Mouse (Mus musculus) neutrophil, adult 5-6 weeks (primary cell): Measurements from ENCODE around the gene Tfcp2. TPM values are rescaled to one million over a fixed set of nuclear protein-coding genes. Genes with fewer than 3 reads are reported as not detected.
"Not testable (repeated sequence)": the region's sequence is repeated elsewhere in the genome, so short reads cannot be mapped to it uniquely, and the experiment has no call there.

ENCODE experiments used
- ATAC-seq: fragments of 151-379, 151-347 bp; 2 replicates; pipeline ENCODE4 v1.8.0; 2017; ENCODE audit warnings: mild to moderate bottlenecking, moderate TSS enrichment; ENCODE audit not compliant: insufficient number of reproducible peaks, poor library complexity, low FRiP score, severe bottlenecking; ENCODE audit errors: extremely low read depth
- total RNA-seq: library from RNA; stranded (forward); fragments of 200-1000 nt; gene quantifications from 2 replicates; pipeline ENCODE4 v1.2.3, GENCODE M21; 2017

The Tfcp2 gene
- total RNA-seq, 1 experiment from 2014 or later, result 6.5 TPM

DNA sequence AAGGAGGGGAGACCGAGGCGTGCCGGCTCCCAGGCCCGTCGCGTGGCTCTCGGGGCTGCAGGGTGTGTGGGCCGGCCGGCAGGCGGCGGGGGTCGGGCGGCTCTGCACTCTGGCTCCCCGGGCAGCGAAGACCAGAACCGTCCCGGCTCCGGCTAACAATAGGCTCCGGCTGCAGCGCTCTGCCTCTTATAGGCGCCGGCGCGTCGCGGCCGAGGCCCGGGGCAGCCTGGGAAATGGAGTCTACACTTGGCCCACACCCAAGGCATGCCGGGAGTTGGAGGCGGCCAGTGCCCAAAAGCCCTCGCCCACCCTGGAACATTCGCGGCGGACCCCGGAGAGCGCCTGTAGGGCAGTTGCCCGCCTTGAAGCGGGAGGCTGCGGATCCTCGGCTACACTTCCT lies 56.7 kb downstream of the Tfcp2 start, which contains the start of gene Csrnp2:
Gene Csrnp2, minus strand, starts transcription at position 387 of the 400 bp plus-strand sequence.
- peak; percentile 91 for ATAC-seq

DNA sequence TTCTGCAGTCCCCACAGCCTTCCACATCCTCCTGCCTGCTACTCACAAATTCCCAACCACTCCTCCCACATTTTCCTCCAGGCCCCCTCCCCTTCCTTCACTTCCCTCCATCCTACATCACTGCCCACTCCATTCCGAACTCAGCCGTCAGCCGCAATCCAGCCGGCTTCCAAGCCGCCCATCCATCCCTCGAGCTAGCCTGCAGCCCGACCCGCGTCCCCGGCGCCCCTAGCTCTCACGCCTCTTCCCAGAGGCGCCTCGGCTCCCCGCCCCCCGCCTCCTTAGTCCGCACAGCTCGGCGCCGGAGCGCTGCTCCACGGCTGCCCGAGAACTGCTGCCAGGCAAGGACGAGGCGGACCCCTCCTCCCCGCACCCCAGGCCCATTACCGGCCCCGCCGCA lies 57.2 kb downstream of the Tfcp2 start:
- no peak for ATAC-seq

DNA sequence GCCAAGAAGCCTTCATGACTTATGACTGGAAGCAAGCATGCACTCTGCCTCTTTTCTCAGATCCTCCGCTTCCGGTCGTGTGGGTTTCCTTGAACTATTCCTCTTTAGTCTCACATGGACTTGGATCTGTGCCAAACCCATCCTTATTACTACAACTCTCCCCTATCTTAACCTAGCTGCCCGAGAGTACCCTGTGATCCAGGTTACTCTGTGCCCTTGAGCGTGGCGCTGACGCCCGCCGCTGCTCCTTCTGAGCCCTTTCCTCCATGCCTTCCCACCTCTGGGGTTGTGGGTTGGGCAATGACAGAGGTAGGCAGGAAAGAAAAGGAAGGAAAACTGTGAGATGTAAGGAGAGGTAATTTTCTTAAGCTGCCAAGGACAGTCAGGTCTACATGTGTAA lies 59.8 kb downstream of the Tfcp2 start:
- ATAC-seq, result no peak

DNA sequence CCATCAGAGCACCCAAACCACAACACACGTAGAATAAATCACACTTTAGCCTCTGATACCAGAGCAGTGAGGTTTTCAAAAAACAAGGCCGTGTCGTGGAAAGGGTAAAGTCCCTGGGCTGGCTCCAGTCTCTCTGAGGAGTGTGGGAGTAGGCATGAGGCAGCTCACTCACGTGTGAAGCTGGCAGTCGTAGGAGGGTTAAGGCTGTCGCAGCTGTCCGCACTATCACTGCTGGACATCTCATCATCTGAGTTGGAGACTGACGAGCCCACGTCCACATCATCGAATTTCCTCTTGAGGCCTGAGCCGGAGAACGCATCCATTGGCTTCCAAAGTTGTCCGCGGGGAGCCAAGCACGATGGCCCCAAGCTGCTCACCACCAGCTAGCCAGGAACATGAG lies 62.5 kb downstream of the Tfcp2 start:
- no peak for ATAC-seq

DNA sequence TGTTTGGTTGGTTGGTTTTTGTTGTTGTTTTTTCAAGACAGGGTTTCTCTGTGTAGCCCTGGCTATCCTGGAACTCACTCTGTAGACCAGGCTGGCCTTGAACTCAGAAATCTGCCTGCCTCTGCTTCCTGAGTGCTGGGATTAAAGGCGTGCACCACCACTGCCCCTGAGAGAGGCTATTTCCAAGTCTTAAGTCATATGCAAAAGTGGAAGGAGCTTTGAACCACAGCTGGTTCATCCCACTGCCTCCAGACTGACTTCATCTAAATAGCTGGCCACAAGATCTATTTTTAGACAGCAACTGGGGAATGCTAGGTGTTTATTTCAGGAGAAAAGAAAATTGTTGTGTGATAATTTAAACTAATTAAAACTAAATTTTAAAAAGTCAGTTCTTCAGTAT lies 63.5 kb downstream of the Tfcp2 start:
- not testable (repeated sequence) for ATAC-seq

DNA sequence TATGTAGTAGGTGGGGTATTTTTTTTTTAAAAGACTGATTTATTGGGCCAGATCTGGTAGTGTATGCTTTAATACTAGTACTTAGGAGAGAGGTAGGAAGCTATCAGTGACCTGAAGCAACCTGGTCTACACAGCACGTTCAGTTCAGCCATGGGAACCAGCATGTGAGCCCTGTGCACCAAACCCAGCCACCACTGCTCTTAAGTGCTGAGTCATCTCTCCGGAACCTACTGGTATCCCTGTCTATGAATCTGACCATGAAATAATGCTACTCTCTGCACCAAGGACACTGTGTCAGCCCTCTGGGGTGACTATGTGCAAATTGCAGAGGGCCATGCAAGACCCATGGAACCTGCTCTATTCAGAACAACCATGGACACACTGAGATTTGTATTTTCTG lies 64.8 kb downstream of the Tfcp2 start:
- ATAC-seq, result no peak

DNA sequence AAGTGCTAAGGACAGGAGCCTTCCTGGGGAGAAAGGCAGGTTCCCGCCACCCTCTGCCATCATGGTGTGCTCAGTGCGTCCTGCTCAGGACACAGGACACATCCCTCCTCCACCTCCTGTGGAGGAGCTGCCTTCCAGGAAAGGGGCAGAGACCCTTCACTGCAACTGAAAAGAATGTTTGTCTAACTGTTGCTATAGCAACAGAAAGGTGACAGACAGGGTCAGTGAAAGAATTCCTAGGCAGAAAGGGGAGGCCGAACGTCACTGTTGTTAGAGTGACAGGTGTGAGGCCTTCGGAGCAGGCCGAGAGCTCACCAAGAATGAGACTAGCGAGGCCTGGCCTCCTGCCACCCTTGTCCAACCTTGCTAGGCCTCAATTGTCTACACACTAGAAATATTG lies 65.4 kb downstream of the Tfcp2 start:
- no peak for ATAC-seq

GRCm38 (mm10) chr15:100485576-100485975 lies 66.2 kb downstream of the Tfcp2 start:
- ATAC-seq, result no peak

- no peak for ATAC-seq
Observed at GRCm38 (mm10) chr15:100478925-100479324, 72.9 kb downstream of the Tfcp2 start.

DNA sequence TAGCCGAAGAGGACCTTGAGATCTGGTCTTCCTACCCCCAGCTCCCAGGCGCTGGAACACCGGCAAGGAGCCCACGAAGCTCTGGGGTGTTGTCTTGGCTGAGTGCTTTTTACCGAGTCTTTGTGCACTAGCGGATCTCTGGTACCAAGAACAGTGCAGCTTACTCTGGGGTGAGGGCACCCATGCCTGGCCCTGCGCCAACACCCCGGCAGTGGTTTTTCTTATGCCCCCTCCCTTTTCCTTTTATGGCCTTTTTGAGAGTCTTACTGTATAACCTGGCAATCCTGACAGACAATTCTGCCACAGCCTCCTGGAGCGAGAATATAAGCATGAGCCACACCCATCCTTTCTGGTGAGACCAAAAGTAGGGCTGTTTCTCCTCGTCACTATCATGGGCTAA lies 73.5 kb downstream of the Tfcp2 start:
- ATAC-seq, result no peak

- ATAC-seq, result no peak
Observed at GRCm38 (mm10) chr15:100473926-100474503, 77.8 kb downstream of the Tfcp2 start.

- ATAC-seq, result no peak
Observed at GRCm38 (mm10) chr15:100470037-100470436, 81.8 kb downstream of the Tfcp2 start.

GRCm38 (mm10) chr15:100469189-100469545 lies 82.6 kb downstream of the Tfcp2 start:
- ATAC-seq, result no peak

DNA sequence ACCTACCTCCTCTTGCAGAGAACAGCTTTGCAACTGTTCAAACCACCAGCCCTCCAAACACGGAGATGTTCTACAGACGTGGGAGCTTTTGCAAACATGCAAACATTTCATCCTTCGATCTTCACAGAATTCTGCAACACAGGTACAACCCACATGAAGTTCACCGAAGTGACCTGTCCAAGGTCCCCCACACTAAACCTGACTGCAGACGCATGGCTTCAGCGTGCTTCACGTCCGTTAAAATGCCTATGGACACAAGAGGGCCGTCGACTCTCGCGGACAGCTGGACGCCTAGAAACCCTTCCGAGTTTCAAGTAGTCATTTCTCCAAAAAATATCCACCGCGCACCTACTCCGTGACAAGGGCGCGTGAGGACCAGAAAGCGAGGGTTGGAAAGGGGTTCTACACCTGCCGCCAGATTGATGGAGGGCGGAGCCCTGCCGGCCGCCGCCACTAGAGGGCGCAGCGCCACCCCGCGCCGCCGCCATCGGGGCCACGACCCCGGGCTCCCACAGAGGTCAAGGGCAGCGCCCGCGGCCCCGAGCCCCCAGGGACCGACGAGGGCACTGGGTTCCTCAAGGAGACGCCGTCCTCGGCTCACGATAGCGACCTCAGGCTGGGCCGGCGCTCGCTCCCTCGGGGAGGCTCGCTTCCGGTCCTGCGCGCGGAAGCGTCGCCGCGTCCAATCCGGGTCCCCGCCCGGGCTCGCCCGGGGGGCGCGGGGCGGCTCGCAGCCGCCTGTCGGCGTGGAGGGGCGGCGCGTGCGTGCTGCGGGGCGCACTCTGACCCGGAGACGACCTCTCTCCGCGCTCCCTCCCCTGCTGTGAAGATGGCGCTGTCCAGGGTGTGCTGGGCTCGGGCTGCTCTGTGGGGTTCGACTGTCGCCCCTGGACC lies 83.3 kb downstream of the Tfcp2 start, which contains the start of gene Letmd1:
Gene Letmd1, plus strand, starts transcription at position 729 of the 894 bp plus-strand sequence.
- peak; percentile 76 for ATAC-seq

GRCm38 (mm10) chr15:100467738-100468137 lies 84.1 kb downstream of the Tfcp2 start:
- no peak for ATAC-seq

DNA sequence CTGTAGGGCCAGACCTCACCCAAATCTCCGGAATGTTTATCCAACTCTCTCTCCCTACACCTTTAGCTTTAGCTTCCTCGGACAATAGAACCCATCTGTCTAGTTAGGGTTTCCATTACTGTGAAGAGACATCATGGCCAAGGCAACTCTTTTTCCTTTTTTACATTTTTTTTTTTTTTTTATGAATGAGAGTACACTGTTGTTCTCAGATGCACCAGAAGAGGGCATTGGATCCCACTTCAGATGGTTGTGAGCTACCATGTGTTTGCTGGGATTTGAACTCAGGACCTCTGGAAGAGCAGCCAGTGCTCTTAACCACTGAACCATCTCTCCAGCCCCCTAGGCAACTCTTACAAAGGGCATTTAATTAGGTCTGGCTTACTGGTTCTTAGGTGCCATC lies 86.4 kb downstream of the Tfcp2 start:
- ATAC-seq, result no peak

DNA sequence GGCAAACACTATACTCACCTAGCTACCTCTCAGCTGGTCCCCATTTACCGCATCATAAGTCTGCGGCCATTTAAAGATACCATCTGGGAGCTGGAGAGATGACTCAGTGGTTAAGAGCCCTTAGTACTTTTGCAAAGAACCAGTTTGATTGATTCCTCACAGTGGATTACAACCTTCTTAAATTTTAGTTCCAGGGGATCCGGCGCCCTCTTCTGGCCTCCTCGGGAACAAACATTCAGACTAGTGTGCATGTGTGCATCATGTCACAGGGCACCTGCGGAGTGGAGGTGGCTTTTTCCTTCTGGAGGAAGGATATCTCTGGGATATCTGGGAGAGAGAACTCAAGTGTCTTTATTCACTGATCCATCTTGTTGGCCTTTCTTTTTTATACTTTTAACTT lies 88.1 kb downstream of the Tfcp2 start:
- ATAC-seq, result peak; percentile 42; the same call in 1 of the 2 replicates

- ATAC-seq, result no peak
Observed at GRCm38 (mm10) chr15:100462086-100462485, 89.7 kb downstream of the Tfcp2 start.

GRCm38 (mm10) chr15:100461646-100462045 lies 90.2 kb downstream of the Tfcp2 start:
- peak; percentile 49 for ATAC-seq

DNA sequence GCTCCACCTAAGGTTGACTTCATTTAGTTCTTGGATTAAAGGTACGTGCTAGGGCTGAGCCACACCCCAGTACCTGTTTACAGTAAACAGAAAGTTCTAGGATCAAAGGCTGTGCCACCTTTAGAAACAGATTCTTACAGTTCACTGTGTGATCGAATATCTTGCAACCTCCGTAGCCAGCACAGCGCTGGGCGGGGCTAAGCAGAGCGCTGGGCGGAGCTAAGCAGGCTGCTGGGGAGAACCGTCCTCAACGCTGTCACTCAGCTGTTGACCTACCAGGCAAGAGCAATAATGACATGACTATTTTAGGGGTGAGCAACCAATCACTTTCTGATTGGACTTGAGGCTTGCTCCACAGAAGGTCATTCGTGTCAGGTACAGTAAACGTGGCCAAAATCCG lies 90.9 kb downstream of the Tfcp2 start:
- peak; percentile 64 for ATAC-seq
